Mouse (Mus musculus): ENCODE results near the gene Fbxo27.

Gene Fbxo27

GRCm38 (mm10) chr7:28709454-28709853, 16.8 kb downstream of the Fbxo27 start:
- no peak for DNase-seq

GRCm38 (mm10) chr7:28710962-28711361, 18.3 kb downstream of the Fbxo27 start:
- no peak for DNase-seq

GRCm38 (mm10) chr7:28714667-28715066, 22.0 kb downstream of the Fbxo27 start:
- DNase-seq: no peak

GRCm38 (mm10) chr7:28715598-28715997, 22.9 kb downstream of the Fbxo27 start:
- no peak for DNase-seq

GRCm38 (mm10) chr7:28716590-28717281, 24.1 kb downstream of the Fbxo27 start, which contains the start of gene Fbxo17:
Fbxo17 (plus strand) TSS chr7:28716804.
- DNase-seq: no peak

- no peak for DNase-seq
Measured at GRCm38 (mm10) chr7:28717726-28718125, 25.1 kb downstream of the Fbxo27 start.

- no peak for DNase-seq
Measured at GRCm38 (mm10) chr7:28719159-28719558, 26.5 kb downstream of the Fbxo27 start.

GRCm38 (mm10) chr7:28719650-28720049, 27.0 kb downstream of the Fbxo27 start:
- no peak for DNase-seq

- DNase-seq: no peak
Measured at GRCm38 (mm10) chr7:28720753-28721537, 28.3 kb downstream of the Fbxo27 start.

- no peak for DNase-seq
Measured at GRCm38 (mm10) chr7:28722079-28722478, 29.4 kb downstream of the Fbxo27 start.

- DNase-seq: no peak
Measured at GRCm38 (mm10) chr7:28724613-28725012, 32.0 kb downstream of the Fbxo27 start.

- DNase-seq: peak; percentile 59
Measured at GRCm38 (mm10) chr7:28726600-28726999, 34.0 kb downstream of the Fbxo27 start.

- DNase-seq: no peak
Measured at GRCm38 (mm10) chr7:28727649-28728340, 35.1 kb downstream of the Fbxo27 start.

- DNase-seq: peak; percentile 95
Measured at GRCm38 (mm10) chr7:28732341-28733142, 39.9 kb downstream of the Fbxo27 start.

GRCm38 (mm10) chr7:28733211-28733610, 40.6 kb downstream of the Fbxo27 start:
- DNase-seq: no peak

GRCm38 (mm10) chr7:28735701-28736100, 43.1 kb downstream of the Fbxo27 start:
- no peak for DNase-seq

GRCm38 (mm10) chr7:28739829-28740228, 47.2 kb downstream of the Fbxo27 start:
- DNase-seq: no peak

- no peak for DNase-seq
Measured at GRCm38 (mm10) chr7:28740949-28741348, 48.3 kb downstream of the Fbxo27 start.

GRCm38 (mm10) chr7:28741368-28741708, 48.7 kb downstream of the Fbxo27 start:
- DNase-seq: no peak

- peak; percentile 99 for DNase-seq
Measured at GRCm38 (mm10) chr7:28741709-28742438, 49.2 kb downstream of the Fbxo27 start, which contains the start of the genes Mrps12 and Sars2. Mrps12 (minus strand) TSS chr7:28741820. Sars2 (plus strand) TSS chr7:28741992.
